Mouse (Mus musculus): ENCODE measurements at regions not wholly inside any gene's neighbourhood (a gene's known extent, or its start where the extent isn't known, plus 50 kb on each side); places are given as distances from the start of the nearest gene placed in this dataset.
"Not testable (repeated sequence)": the region's sequence is repeated elsewhere in the genome, so short reads cannot be mapped to it uniquely, and the experiment has no call there.

GRCm38 (mm10) chr1:35865263-35865662, 202.9 kb upstream of the Hs6st1 start:
- in situ Hi-C loops (cut with MboI), result loop anchor here (25.0 kb wide), 1 partner anchor 397 kb away; the partner anchor contains the start of gene Neurl3

- in situ Hi-C loops (cut with MboI), result loop anchor here (25.0 kb wide), 1 partner anchor 396 kb away; the partner anchor contains the start of gene Neurl3
These were observed 201.6 kb upstream of the Hs6st1 start for GRCm38 (mm10) chr1:35866643-35867042.

- in situ Hi-C loops (cut with MboI), result loop anchor here (25.0 kb wide), 1 partner anchor 393 kb away; the partner anchor contains the start of gene Neurl3
These were observed 198.6 kb upstream of the Hs6st1 start for GRCm38 (mm10) chr1:35869381-35870143.

- in situ Hi-C loops (cut with MboI), result loop anchor here (25.0 kb wide), 1 partner anchor 392 kb away; the partner anchor contains the start of gene Neurl3
These were observed 197.9 kb upstream of the Hs6st1 start for GRCm38 (mm10) chr1:35870144-35870827.

- in situ Hi-C loops (cut with MboI), result loop anchor here (25.0 kb wide), 1 partner anchor 389 kb away; the partner anchor contains the start of gene Neurl3
These were observed 195.2 kb upstream of the Hs6st1 start for GRCm38 (mm10) chr1:35873038-35873437.

- in situ Hi-C loops (cut with MboI), result no loop called here
These were observed 192.9 kb upstream of the Hs6st1 start for GRCm38 (mm10) chr1:35875210-35875811.

GRCm38 (mm10) chr1:35878426-35878825, 189.8 kb upstream of the Hs6st1 start:
- in situ Hi-C loops (cut with MboI), result no loop called here

GRCm38 (mm10) chr1:35879388-35880093, 188.7 kb upstream of the Hs6st1 start:
- in situ Hi-C loops (cut with MboI), result no loop called here

GRCm38 (mm10) chr1:35880562-35881265, 187.5 kb upstream of the Hs6st1 start:
- in situ Hi-C loops (cut with MboI), result no loop called here

- in situ Hi-C loops (cut with MboI), result no loop called here
These were observed 186.7 kb upstream of the Hs6st1 start for GRCm38 (mm10) chr1:35881521-35881920.

GRCm38 (mm10) chr1:35882101-35882500, 186.1 kb upstream of the Hs6st1 start:
- in situ Hi-C loops (cut with MboI), result no loop called here

- in situ Hi-C loops (cut with MboI), result no loop called here
These were observed 178.3 kb upstream of the Hs6st1 start for GRCm38 (mm10) chr1:35889731-35890499.

GRCm38 (mm10) chr1:35890500-35890900, 177.7 kb upstream of the Hs6st1 start:
- in situ Hi-C loops (cut with MboI), result no loop called here

GRCm38 (mm10) chr1:35899536-35899935, 168.7 kb upstream of the Hs6st1 start:
- in situ Hi-C loops (cut with MboI), result no loop called here

GRCm38 (mm10) chr1:35904001-35904547, 164.1 kb upstream of the Hs6st1 start:
- in situ Hi-C loops (cut with MboI), result no loop called here

- in situ Hi-C loops (cut with MboI), result no loop called here
These were observed 154.6 kb upstream of the Hs6st1 start for GRCm38 (mm10) chr1:35913551-35913950.

GRCm38 (mm10) chr1:35914175-35914574, 154.0 kb upstream of the Hs6st1 start:
- in situ Hi-C loops (cut with MboI), result not testable (repeated sequence)

- in situ Hi-C loops (cut with MboI), result no loop called here
These were observed 152.7 kb upstream of the Hs6st1 start for GRCm38 (mm10) chr1:35915526-35915925.

- in situ Hi-C loops (cut with MboI), result no loop called here
These were observed 148.1 kb upstream of the Hs6st1 start for GRCm38 (mm10) chr1:35919840-35920734.
